Mouse (Mus musculus) brain, embryonic 14.5 days (tissue): ENCODE data around the gene Stk39.

ENCODE experiments used
- CTCF ChIP-seq: fragments of 200-500 bp; IDR thresholded peaks from 2 replicates; pipeline ENCODE4 v1.5.1; 2012; ENCODE audit warnings: inconsistent platforms, mild to moderate bottlenecking, moderate library complexity, borderline replicate concordance; ENCODE audit not compliant: insufficient read depth, insufficient read length; ENCODE audit errors: extremely low read depth
- POLR2A ChIP-seq: fragments of 200-500 bp; IDR thresholded peaks from 2 replicates; pipeline ENCODE4 v1.6.1; 2012; ENCODE audit warnings: mild to moderate bottlenecking, inconsistent platforms, borderline replicate concordance; ENCODE audit not compliant: poor library complexity, insufficient read depth, insufficient read length, severe bottlenecking; ENCODE audit errors: extremely low read depth

GRCm38 (mm10) chr2:68437216-68437615 lies 34.9 kb downstream of the Stk39 start:
- TF ChIP-seq POLR2A: no peak
- no peak for TF ChIP-seq CTCF
